Mouse (Mus musculus) G1E-ER4 (cell line): ENCODE measurements around the gene Dlk1. TPM values are rescaled to one million over a fixed set of nuclear protein-coding genes. Genes with fewer than 3 reads are reported as not detected.

Experiments
- GATA1 ChIP-seq: IDR thresholded peaks from one replicate; pipeline ENCODE4 v1.8.0; 2012; ENCODE audit warnings: low read length, inconsistent platforms
- polyA plus RNA-seq: library from polyadenylated mRNA; stranded (reverse); fragments of >175 nt; gene quantifications from 2 replicates; pipeline ENCODE4 v1.2.3, GENCODE M21; 2012

The Dlk1 gene
- polyA plus RNA-seq, result not detected in 2 replicates

DNA sequence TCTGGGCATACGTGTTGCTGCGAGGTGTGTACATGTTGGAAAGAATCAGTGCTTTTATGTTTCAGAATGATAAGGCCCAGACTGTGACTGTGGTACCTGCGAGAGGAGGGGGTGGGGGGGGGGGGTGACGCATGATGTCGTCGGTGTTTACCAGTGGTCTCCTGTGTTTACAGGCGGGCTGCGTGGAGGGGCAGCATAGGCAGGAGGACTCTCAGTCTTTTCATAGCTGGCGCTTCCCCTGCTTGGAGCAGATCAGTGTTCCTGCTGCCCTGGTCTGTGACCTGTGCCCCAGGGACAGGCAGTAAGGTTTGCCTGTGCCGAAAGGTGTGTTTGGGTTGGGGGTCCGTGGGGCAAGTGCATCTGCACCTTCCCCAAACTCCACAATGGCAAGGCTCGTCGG, at the start of gene Dlk1:
TSS of gene Dlk1 (plus strand) at position 232 of the 400 bp plus-strand sequence.
- TF ChIP-seq GATA1, result no peak

DNA sequence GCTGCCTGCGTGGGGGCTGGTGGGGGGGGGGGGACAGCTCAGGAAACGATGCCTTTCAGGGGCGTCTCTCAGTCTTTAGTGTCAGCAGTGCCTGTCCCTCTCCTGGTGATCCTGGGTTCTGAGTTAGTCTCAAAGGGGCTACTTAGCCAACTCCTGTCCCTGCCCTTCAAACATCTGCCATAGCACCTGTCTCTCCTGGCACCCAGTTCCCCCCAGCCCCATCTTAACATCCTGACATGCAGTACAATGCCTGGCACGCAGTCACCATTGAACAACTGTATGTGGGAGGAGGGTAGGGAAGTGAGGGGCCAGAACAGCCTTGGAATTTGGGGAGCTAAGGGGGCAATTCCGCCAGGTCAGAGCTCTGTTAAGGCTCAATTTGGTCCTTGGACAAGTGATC, 49.7 kb upstream of the Dlk1 start:
- TF ChIP-seq GATA1, result no peak

- no peak for TF ChIP-seq GATA1
Observed at GRCm38 (mm10) chr12:109403752-109404151, 48.9 kb upstream of the Dlk1 start.

DNA sequence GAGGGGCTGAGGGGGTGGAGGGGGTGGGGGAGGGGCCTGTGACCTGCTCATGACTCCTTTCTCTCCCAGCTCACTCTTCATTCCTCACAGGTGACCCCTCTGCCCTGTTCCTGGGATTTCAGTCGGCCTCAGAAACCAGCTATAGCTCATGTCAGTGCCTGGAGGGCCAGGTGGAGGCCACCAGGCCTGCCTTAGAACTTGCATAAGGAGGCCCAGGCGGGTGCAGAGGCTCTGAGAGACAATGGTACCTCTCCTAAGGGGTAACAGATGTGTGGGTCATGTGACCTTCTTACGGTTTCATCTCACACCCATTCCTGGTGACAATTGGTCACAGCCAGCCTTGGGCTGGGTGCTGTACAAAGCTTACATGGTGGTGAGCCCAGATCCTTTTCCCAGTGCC, 46.6 kb upstream of the Dlk1 start:
- TF ChIP-seq GATA1, result no peak

DNA sequence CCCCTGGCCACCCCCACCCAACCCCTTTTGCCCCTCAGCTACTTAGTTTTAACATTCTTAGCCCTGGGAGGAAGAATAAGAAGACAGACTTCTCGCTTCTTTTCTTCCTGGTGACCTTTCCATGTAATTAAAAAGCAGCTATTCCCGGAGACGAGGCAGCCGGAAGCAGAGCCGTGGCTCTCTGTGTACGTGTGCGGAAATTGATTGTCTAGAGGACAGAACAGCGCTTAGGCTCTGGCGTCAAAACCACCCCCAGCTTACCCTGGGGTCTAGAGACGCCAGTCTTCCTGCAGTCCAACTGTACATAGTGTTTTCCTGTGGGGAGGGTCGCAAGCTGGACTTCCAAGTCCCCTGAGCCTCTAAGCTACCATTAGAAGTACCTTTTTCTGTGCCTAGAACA, 41.9 kb upstream of the Dlk1 start:
- no peak for TF ChIP-seq GATA1

- no peak for TF ChIP-seq GATA1
Observed at GRCm38 (mm10) chr12:109411172-109412070, 41.2 kb upstream of the Dlk1 start.

DNA sequence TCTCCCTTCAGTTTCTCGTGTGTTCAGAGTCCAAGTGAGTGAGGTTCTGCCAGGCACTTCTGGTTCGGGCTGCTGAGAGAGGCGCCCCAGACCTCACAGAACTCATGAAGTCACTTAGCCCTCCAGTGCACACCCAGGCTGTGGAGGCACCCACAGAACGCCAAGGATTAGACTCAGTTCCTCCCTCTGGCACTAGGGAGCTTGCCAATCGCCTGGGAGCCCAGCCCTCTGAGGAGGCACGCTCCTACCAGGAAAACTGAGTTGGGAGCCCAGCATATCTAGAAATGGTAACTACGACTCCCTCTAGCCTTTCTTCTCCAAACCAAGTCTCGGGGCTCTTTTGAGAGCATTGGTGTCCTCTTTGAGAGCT, 40.6 kb upstream of the Dlk1 start:
- TF ChIP-seq GATA1, result no peak

GRCm38 (mm10) chr12:109412675-109413074, 39.9 kb upstream of the Dlk1 start:
- no peak for TF ChIP-seq GATA1

DNA sequence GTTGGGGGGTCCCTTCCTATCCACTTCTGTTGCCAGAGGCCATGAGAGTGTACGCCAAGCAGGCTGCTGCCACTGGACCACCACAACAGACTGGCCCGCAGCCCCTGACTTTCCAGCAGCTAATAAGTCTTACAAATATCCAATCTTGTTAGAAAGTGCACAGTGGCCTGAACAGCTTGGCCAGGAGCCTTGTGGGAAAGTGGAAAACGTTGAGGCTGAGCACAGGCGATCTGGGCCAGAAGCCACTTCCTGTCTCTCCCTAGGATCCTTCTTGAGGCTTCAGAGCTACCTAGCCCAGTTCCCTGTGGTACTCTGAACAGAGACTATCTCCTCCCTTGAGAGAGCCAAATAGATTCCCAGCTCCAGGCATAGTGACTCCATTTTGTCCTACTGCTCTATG, 39.3 kb upstream of the Dlk1 start:
- no peak for TF ChIP-seq GATA1

DNA sequence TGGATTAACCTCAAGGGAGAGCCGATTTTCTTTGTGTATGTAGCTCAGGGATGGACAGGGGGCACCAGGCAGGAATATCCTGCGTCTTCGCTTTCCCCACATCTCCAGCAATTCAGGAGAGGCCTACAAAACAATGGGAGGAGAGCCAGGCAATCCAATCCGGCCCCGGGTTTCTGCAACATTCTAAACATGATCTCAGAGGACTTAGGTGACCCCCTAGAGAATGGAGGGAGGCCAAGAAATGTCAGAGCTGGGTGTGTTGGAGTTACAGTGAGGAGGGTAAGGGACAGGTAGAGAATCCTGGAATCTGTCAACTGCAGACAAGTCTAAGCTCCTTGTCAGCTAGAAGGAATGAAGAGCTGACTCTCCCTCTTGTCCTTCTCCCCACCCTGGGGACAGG, 35.9 kb upstream of the Dlk1 start:
- TF ChIP-seq GATA1, result no peak

GRCm38 (mm10) chr12:109417476-109418201, 35.0 kb upstream of the Dlk1 start:
- no peak for TF ChIP-seq GATA1

DNA sequence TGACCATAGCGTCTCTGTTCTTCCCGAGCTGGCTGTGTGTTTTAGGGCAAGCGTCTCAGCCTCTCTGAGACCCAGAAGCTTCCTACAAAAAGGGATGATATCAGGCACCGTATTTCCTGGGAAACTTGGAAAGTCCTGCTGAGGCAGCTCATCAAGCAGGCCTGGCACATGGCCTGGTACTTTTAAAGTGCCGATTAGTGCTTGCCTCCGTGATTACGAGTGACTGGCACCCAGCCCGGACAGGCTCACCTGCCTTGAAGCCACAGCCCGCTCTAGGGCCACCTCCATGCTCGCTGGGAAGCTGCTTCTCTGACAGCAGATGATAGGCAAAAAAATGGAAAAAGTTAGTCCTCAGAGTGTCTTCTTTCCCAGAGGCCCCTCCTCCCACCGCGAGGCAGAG, 32.6 kb upstream of the Dlk1 start:
- no peak for TF ChIP-seq GATA1

- no peak for TF ChIP-seq GATA1
Observed at GRCm38 (mm10) chr12:109423163-109423562, 29.5 kb upstream of the Dlk1 start.

DNA sequence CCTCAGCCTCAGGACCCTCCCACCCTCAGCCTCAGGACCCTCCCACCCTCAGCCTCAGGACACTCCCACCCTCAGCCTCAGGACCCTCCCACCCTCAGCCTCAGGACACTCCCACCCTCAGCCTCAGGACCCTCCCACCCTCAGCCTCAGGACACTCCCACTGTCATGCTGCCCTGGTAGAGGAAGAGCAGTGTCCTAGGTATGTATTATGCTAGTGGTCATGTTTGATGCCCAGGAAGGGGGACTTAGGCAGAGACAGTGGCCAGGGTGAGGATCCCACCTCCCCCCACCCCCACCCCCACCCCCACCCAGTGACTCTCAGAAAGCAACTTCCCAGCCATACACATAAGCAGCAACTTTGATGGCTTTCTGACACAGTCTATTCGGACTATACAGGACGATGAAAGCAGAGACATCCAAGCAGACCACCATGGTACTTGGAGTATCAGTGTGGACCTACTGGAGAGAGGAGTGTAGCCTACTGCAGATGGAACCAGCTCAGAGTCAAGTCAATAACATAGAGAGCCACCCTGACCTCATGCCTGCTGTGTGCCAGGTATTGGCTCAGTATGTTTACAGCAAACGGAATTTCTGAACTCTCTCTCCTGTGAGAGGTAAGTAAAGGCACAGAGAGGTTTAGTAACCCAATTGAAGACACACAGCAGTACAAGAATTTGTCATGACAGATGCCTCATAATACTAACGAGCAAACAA, 28.8 kb upstream of the Dlk1 start:
- no peak for TF ChIP-seq GATA1

- TF ChIP-seq GATA1, result no peak
Observed at GRCm38 (mm10) chr12:109424753-109425332, 27.8 kb upstream of the Dlk1 start.

- TF ChIP-seq GATA1, result no peak
Observed at GRCm38 (mm10) chr12:109425982-109426381, 26.6 kb upstream of the Dlk1 start.
